Mouse (Mus musculus) heart, adult 9 months (tissue): Measurements from ENCODE around the gene Rims4.

Experiments
- DNase-seq, 2 experiments: peaks; one replicate each; pipeline ENCODE4 v3.0.0; 2022; ENCODE audit warnings: low spot score in 2 of 2

The Rims4 gene

DNA sequence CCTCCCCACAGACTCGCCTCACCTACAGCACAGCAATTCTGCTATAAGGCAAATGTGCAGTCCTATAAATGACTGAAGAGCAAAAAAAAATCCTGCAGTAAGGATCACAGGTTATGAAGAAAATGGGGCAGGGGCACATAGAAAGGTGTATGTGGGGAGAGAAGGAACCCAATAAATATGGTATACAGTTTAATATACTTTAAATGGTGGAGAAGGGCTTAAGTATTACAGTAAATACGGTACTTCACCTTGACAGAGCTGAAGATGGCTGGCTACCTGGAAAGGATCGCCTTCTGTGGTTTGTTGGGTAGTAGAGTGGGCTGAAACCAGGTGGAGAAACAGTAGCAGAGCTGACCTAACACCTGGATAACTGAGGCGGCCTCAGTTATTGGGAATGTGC, 47.2 kb downstream of the Rims4 start:
- DNase-seq, result no peak

- no peak for DNase-seq
These were observed 48.7 kb downstream of the Rims4 start for GRCm38 (mm10) chr2:163869783-163870182.

GRCm38 (mm10) chr2:163866061-163866460, 52.4 kb downstream of the Rims4 start:
- DNase-seq, result no peak

DNA sequence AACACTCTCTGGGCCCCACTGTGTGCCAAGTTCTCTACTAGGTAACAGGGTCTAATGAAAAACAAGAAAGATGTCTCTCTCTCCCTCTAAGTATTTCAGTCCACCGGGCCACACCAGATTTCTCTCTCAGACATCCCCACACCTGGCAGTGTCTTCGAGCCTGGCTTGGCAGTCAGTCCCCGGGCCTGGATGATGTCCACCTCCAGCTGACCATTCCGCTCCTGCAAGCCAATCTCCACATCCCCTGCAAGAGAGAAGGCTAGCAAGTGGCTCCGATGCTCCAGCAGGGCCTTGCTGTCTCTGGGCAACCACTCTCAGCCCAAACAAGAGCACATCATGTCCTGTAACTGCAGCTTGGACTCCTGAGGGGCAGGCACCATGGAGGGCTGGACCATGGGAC, 53.2 kb downstream of the Rims4 start:
- DNase-seq, result no peak

- DNase-seq, result no peak
These were observed 60.1 kb downstream of the Rims4 start for GRCm38 (mm10) chr2:163858254-163858947.

DNA sequence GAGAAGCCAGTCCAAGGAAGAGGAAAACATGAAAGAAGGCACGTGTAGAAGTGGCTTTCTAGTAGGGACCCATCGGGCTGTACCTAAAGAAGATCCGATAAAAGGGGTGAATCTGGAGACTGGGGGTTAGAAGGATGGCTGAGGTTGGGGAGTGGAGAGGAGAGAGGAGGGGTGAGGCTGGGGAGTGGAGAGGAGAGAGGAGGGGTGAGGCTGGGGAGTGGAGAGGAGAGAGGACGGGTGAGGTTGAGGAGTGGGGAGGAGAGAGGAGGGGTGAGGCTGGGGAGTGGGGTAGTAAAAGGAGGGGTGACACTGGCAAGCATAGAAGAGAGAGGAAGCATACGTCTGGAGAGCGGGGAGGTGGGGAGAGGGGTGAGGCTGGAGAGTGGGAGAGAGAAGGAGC, 61.2 kb downstream of the Rims4 start:
- DNase-seq, result no peak

DNA sequence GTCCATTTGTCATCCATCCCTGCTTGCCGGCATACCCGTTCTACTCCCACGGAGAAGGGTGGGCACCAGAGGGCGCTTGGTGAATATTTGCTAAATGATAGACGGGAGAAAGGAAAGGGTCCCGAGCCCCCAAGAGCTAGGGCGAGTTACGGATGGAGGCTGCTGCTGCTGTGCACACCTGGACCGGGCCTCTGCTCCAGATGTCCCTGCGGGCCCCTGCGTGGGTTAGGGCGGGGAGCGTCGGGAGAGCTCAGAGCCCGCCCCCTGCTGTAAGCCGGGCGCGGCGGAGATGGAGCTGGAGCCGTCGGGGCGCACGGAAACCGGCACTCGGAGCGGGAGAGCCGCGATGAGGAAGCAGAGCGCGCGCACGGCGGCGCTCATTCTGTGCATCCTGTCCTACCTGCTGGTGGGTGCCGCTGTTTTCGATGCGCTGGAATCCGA, 65.0 kb downstream of the Rims4 start, which contains the start of gene Kcnk15:
Gene Kcnk15, plus strand, starts transcription at position 191 of the 441 bp plus-strand sequence.
- no peak for DNase-seq

GRCm38 (mm10) chr2:163842043-163842442, 76.4 kb downstream of the Rims4 start:
- no peak for DNase-seq

- DNase-seq, result peak; percentile 42 to 62
These were observed 79.0 kb downstream of the Rims4 start for GRCm38 (mm10) chr2:163839519-163839918.

DNA sequence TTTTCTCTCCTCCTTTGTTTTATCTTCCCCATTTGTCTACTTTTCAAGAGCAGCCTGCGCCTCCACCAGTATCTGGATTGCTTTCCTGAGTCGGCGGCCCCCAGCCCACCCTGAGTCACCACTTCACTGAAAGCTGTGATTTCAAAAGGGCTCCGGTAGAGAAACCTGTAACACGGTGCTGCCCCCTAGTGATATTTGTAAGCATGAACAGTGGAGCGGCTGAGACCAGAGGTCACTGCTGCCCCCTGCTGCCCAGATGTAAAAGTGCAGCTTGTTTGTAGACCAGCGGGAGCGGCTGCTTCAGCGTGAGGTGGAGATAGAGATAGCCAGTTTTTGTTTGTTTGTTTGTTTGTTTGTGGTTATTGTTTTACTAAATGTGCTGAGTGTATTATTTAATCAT, 80.4 kb downstream of the Rims4 start:
- DNase-seq, result peak; percentile 61 to 78

GRCm38 (mm10) chr2:163831163-163831562, 87.3 kb downstream of the Rims4 start:
- no peak for DNase-seq

DNA sequence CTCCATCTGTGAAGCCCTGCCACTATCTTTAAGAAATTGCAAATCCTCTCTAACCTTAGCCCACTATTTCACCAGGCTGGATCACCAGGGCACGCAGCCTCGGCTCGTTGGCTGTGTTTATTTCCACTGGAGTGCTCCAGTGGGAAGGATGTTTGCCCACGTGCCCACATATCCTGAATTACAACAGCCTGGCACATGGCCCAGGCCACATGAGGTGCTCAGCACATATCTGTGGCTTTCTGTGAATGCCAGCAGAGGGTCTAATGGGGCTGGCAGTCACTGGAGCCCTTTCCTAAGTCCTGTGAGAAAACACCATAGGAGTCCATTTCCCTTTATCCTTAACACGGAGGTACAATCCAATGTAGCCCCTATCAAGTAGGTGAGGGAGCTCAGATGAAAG, 92.0 kb downstream of the Rims4 start:
- DNase-seq, result no peak

DNA sequence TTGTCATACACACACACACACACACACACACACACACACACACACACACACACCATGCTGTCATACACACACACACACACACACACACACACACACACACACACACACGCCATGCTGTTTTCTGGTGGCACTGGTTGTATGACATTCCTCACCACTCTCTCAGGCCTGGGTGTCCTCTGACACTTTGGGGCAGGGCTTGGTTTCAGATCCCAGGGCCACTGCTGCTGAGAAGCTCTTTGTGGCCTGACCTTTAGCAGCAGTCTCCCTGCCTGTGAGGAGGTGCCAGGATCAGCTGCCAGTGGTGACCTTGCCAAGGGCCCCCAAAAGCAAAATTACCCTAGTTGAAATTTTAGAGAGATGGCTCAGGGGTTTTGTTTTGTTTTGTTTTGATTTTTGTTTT, 92.6 kb downstream of the Rims4 start:
- no peak for DNase-seq

DNA sequence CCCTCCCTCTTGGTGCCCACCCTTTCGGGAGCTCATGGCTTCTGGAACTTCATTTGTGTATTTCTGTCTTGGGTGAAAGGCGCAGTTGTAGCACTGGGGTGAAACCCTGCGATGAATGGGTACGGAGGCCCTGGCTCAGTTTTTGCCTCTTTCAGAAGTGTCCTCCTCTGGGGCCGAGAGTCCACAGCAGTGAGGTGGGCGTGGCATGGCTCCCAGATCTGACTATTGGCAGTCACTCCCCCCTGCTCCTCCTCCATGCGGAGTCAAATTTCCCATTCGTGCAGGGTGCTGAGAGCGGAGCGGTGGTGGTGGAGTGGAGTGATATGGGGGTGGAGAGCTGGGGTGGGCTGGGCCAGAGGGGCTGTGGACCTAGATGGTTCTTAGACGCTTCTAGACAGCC, 94.7 kb downstream of the Rims4 start:
- DNase-seq, result no peak

DNA sequence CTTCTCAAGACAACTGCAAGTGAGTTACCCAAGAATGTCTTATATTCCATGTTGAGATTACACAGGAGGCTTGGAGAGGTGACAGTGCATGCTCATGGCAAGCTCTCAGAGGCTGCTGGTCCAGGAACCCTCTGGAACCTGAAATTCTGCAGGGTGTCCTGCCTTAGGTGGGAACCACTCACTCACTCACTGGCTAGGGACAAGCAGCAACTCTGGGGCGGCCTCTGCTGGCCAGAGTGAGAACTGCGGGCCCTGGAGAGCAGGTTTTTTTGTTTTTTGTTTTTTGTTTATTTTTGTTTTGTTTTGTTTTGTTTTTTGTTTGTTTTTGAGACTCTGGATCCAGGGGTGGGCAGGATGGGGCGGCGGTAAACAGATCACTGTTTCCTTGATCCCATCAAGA, 95.2 kb downstream of the Rims4 start:
- peak in 1 of 2 experiments; percentile 35 for DNase-seq

- peak; percentile 82 to 84 for DNase-seq
These were observed 97.9 kb downstream of the Rims4 start, which contains the start of gene Ccn5 for GRCm38 (mm10) chr2:163820607-163821006. TSS of gene Ccn5 (plus strand) at chr2:163820861.

DNA sequence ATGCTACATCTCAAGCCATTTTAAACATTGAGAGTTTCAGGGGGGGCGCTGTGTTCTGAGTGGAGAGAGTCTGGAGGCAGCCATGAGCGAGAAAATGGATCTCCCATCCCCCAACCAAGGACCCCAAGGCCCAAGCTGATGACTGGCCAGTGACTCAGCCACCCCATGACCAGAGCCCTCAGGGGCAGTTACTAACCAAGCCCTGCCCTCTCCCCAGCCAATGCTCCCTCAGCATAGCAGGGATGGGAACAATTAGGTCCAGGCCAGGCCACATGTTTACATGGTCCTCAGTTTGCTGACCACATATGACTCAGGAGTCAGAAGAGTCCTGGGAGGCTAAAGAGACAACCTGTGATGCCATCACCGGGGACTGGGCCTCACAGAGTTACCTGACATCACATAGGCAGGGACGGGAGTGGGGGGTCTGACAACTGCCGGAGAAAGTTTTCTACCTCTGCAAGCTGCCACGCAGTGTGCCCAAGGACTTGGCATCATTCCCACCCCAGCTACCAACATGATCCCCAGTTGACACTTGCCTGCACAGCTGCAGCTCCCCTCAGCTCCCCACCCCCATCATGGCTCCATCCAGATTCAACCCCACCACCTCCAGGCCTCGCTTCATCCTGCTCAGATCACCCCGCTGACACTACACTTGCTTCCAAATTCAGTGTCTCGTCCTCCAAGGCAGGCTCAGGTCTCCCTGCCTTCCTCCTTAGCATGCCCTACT, 103.6 kb downstream of the Rims4 start:
- no peak for DNase-seq

DNA sequence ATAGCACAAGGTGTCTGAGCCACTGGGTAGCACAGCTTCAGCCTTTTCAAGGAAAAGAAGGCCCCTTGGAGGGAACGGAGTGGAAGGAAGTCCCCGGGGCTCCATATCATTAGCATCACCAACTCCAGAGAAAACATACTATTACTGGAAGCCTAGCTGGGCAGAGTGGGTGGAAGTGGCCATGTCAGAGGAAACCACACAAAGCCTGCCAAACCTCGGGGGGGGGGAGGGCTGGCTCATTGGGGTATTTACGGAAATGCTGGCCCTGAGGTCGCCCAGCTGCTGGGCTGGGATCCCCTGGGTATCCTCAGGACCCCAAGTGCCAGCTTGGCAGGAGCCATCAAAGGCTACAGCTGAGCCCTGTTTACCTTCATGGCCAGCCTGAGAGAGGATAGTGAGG, 105.4 kb downstream of the Rims4 start:
- DNase-seq, result no peak
